Mouse (Mus musculus) hindbrain, postnatal 0 days (tissue): Measurements from ENCODE around the gene Krtap19-3. TPM values are rescaled to one million over a fixed set of nuclear protein-coding genes. Genes with fewer than 3 reads are reported as not detected.

Source experiments
- ATAC-seq: fragments of 200-750 bp; cut with Nextera tagmentation; 2 replicates; pipeline ENCODE4 v1.8.0; 2017; ENCODE audit warnings: mild to moderate bottlenecking, moderate TSS enrichment, moderate library complexity
- DNase-seq: peaks from one replicate; pipeline ENCODE4 v3.0.0-alpha.2; 2015; ENCODE audit warnings: low spot score
- H3K27ac ChIP-seq: fragments of 300-500 bp; sonication (generic); 2 replicates; pipeline ENCODE4 v1.5.1; 2014; ENCODE audit warnings: mild to moderate bottlenecking
- H3K27me3 ChIP-seq: fragments of 300-500 bp; sonication (generic); 2 replicates; pipeline ENCODE4 v1.6.1; 2014; ENCODE audit warnings: low read length, mixed read lengths; ENCODE audit not compliant: insufficient read depth
- H3K36me3 ChIP-seq: fragments of 300-500 bp; sonication (generic); 2 replicates; pipeline ENCODE4 v1.6.1; 2014; ENCODE audit warnings: low read length, mixed read lengths; ENCODE audit not compliant: insufficient read depth
- H3K4me1 ChIP-seq: fragments of 300-500 bp; sonication (generic); 2 replicates; pipeline ENCODE4 v1.6.1; 2014; ENCODE audit warnings: antibody characterized with exemption, low read length, mixed read lengths; ENCODE audit not compliant: insufficient read depth
- H3K4me2 ChIP-seq: fragments of 300-500 bp; sonication (generic); 2 replicates; pipeline ENCODE4 v1.6.1; 2014; ENCODE audit warnings: low read depth, mild to moderate bottlenecking, low read length, moderate library complexity, mixed read lengths
- H3K4me3 ChIP-seq: fragments of 300-500 bp; sonication (generic); 2 replicates; pipeline ENCODE4 v1.5.1; 2014; ENCODE audit warnings: low read length
- H3K9ac ChIP-seq: fragments of 300-500 bp; sonication (generic); replicated peaks from 2 replicates; pipeline ENCODE4 v1.6.1; 2014; ENCODE audit warnings: mild to moderate bottlenecking, low read length, moderate library complexity, mixed read lengths
- H3K9me3 ChIP-seq: fragments of 300-500 bp; sonication (generic); 2 replicates; pipeline ENCODE4 v1.6.1; 2016; ENCODE audit warnings: low read length, mixed read lengths
- CTCF ChIP-seq: IDR thresholded peaks from 2 replicates; pipeline ENCODE4 v1.5.1; 2016; ENCODE audit warnings: antibody characterized with exemption, control low read depth, low read depth
- WGBS: fragments of 180-500 bp; shearing (Covaris S2); extraction: QIAGEN DNeasy Blood & Tissue Kit; methylation state at CpG from one replicate; pipeline ENCODE4 v1.1.7; 2014; 5-methylcytosine and 5-hydroxymethylcytosine counted together
- polyA plus RNA-seq: library from polyadenylated mRNA; unstranded; fragments of >200 nt; fragmentation: Nextera tagmentation; extraction: Ambion mirVana; gene quantifications from 2 replicates; pipeline ENCODE4 v1.2.1, GENCODE M21; 2015
- total RNA-seq: library from RNA; depleted of rRNA; stranded (reverse); fragments of >200 nt; gene quantifications from 2 replicates; pipeline ENCODE4 v1.2.3, GENCODE M21; 2014; rRNA removed

The Krtap19-3 gene
- total and polyA plus RNA-seq, 2 experiments from 2014 or later = not detected

DNA sequence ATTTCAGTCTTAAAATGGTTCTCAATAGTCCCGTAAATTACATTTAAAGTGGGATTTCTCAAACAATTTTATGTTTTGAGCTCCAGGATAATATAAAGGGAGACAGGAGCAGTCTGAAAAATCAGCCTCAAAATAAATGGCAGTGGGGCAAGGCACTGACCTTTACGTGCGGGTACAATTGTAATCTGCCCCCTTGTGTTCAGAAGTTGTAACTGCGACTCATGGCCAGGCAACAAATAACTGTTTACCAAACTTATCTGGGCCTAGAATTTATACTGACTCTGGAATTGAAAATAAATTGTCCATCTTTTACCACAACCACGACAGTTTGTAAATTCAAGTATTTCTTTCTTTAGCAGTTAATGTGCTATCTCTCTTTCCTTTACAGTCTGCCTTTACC is 26.4 kb downstream of the Krtap19-3 start:
- Histone ChIP-seq H3K27ac (no peak overlapping the region), H3K4me3 (no peak overlapping the region), H3K4me2 (no peak overlapping the region), H3K9me3 (no peaks in the 10 kb centered on the region), H3K9ac (no peak overlapping the region), H3K36me3 (no peaks in the 10 kb centered on the region), H3K27me3 (no peaks in the 10 kb centered on the region), H3K4me1 (no peaks in the 10 kb centered on the region)
- peak; percentile 71 for TF ChIP-seq CTCF
- WGBS = 16% methylated on average over 5 of the region's 5 CpGs
- DNase-seq = peak; percentile 56
- ATAC-seq = no peak

GRCm38 (mm10) chr16:88848558-88848957 is 29.3 kb downstream of the Krtap19-3 start:
- DNase-seq (no peak), ATAC-seq (no peak)
- Histone ChIP-seq H3K4me1 (no peaks in the 10 kb centered on the region), H3K4me2 (no peak overlapping the region), H3K9me3 (no peaks in the 10 kb centered on the region), H3K9ac (no peak overlapping the region), H3K36me3 (no peaks in the 10 kb centered on the region), H3K4me3 (no peak overlapping the region), H3K27ac (no peak overlapping the region), H3K27me3 (no peaks in the 10 kb centered on the region)
- TF ChIP-seq CTCF = no peak
- WGBS = 85% methylated on average over 4 of the region's 4 CpGs

GRCm38 (mm10) chr16:88847363-88847762 is 30.5 kb downstream of the Krtap19-3 start:
- H3K9me3 ChIP-seq = no peaks in the 10 kb centered on the region
- no peak overlapping the region for H3K9ac ChIP-seq
- no peak overlapping the region for H3K27ac ChIP-seq
- H3K4me1 ChIP-seq = no peaks in the 10 kb centered on the region
- 95% methylated on average over 1 of the region's 1 CpGs for WGBS
- TF ChIP-seq CTCF = no peak
- no peak overlapping the region for H3K4me2 ChIP-seq
- ATAC-seq = no peak
- no peaks in the 10 kb centered on the region for H3K27me3 ChIP-seq
- no peak for DNase-seq
- no peaks in the 10 kb centered on the region for H3K36me3 ChIP-seq
- H3K4me3 ChIP-seq = no peak overlapping the region

Other genes with a start within 250 kb of the Krtap19-3 start
- not detected in 2 replicates for gene Krtap26-1, start 230.2 kb downstream of the Krtap19-3 start, total RNA-seq
- not detected in 2 replicates for gene Krtap26-1, start 230.2 kb downstream of the Krtap19-3 start, polyA plus RNA-seq
- gene Krtap27-1, start 206.4 kb downstream of the Krtap19-3 start, total RNA-seq = not detected in 2 replicates
- not detected in 2 replicates for gene Krtap27-1, start 206.4 kb downstream of the Krtap19-3 start, polyA plus RNA-seq
- not detected in 2 replicates for gene 2310061N02Rik, start 170.1 kb downstream of the Krtap19-3 start, total RNA-seq
- gene 2310061N02Rik, start 170.1 kb downstream of the Krtap19-3 start, polyA plus RNA-seq = not detected in 2 replicates
- gene Krtap13-1, start 149.2 kb downstream of the Krtap19-3 start, total RNA-seq = not detected in 2 replicates
- gene Krtap13-1, start 149.2 kb downstream of the Krtap19-3 start, polyA plus RNA-seq = not detected in 2 replicates
- gene Krtap13, start 126.4 kb downstream of the Krtap19-3 start, total RNA-seq = not detected in 2 replicates
- gene Krtap13, start 126.4 kb downstream of the Krtap19-3 start, polyA plus RNA-seq = not detected in 2 replicates
- not detected in 2 replicates for gene 2310034C09Rik, start 119.2 kb downstream of the Krtap19-3 start, total RNA-seq
- not detected in 2 replicates for gene 2310034C09Rik, start 119.2 kb downstream of the Krtap19-3 start, polyA plus RNA-seq
- not detected in 2 replicates for gene 2310057N15Rik, start 103.8 kb downstream of the Krtap19-3 start, total RNA-seq
- not detected in 2 replicates for gene 2310057N15Rik, start 103.8 kb downstream of the Krtap19-3 start, polyA plus RNA-seq
- not detected in 2 replicates for gene Gm5965, start 100.1 kb downstream of the Krtap19-3 start, total RNA-seq
- gene Gm5965, start 100.1 kb downstream of the Krtap19-3 start, polyA plus RNA-seq = not detected in 2 replicates
- not detected in 2 replicates for gene Gm20741, start 65.8 kb downstream of the Krtap19-3 start, total RNA-seq
- not detected in 2 replicates for gene Gm20741, start 65.8 kb downstream of the Krtap19-3 start, polyA plus RNA-seq
- gene Krtap15, start 57.8 kb downstream of the Krtap19-3 start, total RNA-seq = not detected in 2 replicates
- not detected in 2 replicates for gene Krtap15, start 57.8 kb downstream of the Krtap19-3 start, polyA plus RNA-seq
- gene Krtap14, start 51.9 kb downstream of the Krtap19-3 start, total RNA-seq = not detected in 2 replicates
- not detected in 2 replicates for gene Krtap14, start 51.9 kb downstream of the Krtap19-3 start, polyA plus RNA-seq
- not detected in 2 replicates for gene Krtap19-1, start 8.6 kb downstream of the Krtap19-3 start, total RNA-seq
- not detected in 2 replicates for gene Krtap19-1, start 8.6 kb downstream of the Krtap19-3 start, polyA plus RNA-seq
- not detected in 2 replicates for gene Krtap19-2, start 3.8 kb downstream of the Krtap19-3 start, total RNA-seq
- not detected in 2 replicates for gene Krtap19-2, start 3.8 kb downstream of the Krtap19-3 start, polyA plus RNA-seq
- not detected in 2 replicates for gene Krtap19-4, start 7.1 kb upstream of the Krtap19-3 start, total RNA-seq
- not detected in 2 replicates for gene Krtap19-4, start 7.1 kb upstream of the Krtap19-3 start, polyA plus RNA-seq
- gene Krtap19-5, start 18.4 kb upstream of the Krtap19-3 start, total RNA-seq = not detected in 2 replicates
- not detected in 2 replicates for gene Krtap19-5, start 18.4 kb upstream of the Krtap19-3 start, polyA plus RNA-seq
- gene Krtap19-9b, start 54.2 kb upstream of the Krtap19-3 start, total RNA-seq = not detected in 2 replicates
- not detected in 2 replicates for gene Krtap19-9b, start 54.2 kb upstream of the Krtap19-3 start, polyA plus RNA-seq
- gene Krtap16-3, start 84.8 kb upstream of the Krtap19-3 start, total RNA-seq = not detected in 2 replicates
- not detected in 2 replicates for gene Krtap16-3, start 84.8 kb upstream of the Krtap19-3 start, polyA plus RNA-seq
- gene Krtap22-2, start 132.7 kb upstream of the Krtap19-3 start, total RNA-seq = not detected in 2 replicates
- gene Krtap22-2, start 132.7 kb upstream of the Krtap19-3 start, polyA plus RNA-seq = not detected in 2 replicates
- gene Gm10229, start 137.2 kb upstream of the Krtap19-3 start, total RNA-seq = not detected in 2 replicates
- gene Gm10229, start 137.2 kb upstream of the Krtap19-3 start, polyA plus RNA-seq = not detected in 2 replicates
- not detected in 2 replicates for gene Krtap6-1, start 153.7 kb upstream of the Krtap19-3 start, total RNA-seq
- not detected in 2 replicates for gene Krtap6-1, start 153.7 kb upstream of the Krtap19-3 start, polyA plus RNA-seq
- gene Gm10228, start 163.4 kb upstream of the Krtap19-3 start, total RNA-seq = not detected in 2 replicates
- not detected in 2 replicates for gene Gm10228, start 163.4 kb upstream of the Krtap19-3 start, polyA plus RNA-seq
- gene Krtap6-5, start 169.8 kb upstream of the Krtap19-3 start, total RNA-seq = not detected in 2 replicates
- not detected in 2 replicates for gene Krtap6-5, start 169.8 kb upstream of the Krtap19-3 start, polyA plus RNA-seq
- gene 1110025L11Rik, start 186.0 kb upstream of the Krtap19-3 start, total RNA-seq = not detected in 2 replicates
- not detected in 2 replicates for gene 1110025L11Rik, start 186.0 kb upstream of the Krtap19-3 start, polyA plus RNA-seq
- gene Krtap6-3, start 206.0 kb upstream of the Krtap19-3 start, total RNA-seq = not detected in 2 replicates
- gene Krtap6-3, start 206.0 kb upstream of the Krtap19-3 start, polyA plus RNA-seq = not detected in 2 replicates